Mouse (Mus musculus) spleen, adult 2 months (tissue): ENCODE data around the gene Stil.

Experiments used
- CTCF ChIP-seq: fragments of 200-500 bp; IDR thresholded peaks from 2 replicates; pipeline ENCODE4 v1.5.1; 2011; ENCODE audit warnings: mild to moderate bottlenecking, inconsistent platforms; ENCODE audit not compliant: insufficient read depth, insufficient read length, insufficient replicate concordance; ENCODE audit errors: extremely low read depth
- POLR2A ChIP-seq: fragments of 200-500 bp; IDR thresholded peaks from 2 replicates; pipeline ENCODE4 v1.6.1; 2011; ENCODE audit warnings: low read depth, low read length, inconsistent platforms

DNA sequence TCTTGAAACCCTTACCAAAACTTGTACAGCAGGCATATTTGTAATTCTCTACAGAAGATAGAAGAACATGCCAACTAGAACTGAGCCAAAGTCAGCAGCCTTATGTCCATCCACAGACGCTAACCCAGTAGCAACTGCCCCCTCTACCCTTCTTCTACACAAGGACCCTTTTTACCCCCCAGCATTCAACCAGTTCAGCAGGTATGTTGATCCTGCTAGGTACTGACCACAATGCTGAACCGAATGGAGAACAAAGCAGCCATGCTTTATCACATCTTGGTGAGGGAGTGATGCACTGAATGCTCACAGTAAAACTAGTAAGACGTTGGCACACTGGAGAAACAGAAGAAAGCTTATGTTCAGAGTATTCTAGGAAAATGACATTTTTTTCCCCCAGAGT, 45.7 kb downstream of the Stil start:
- TF ChIP-seq CTCF, result no peak
- no peak for TF ChIP-seq POLR2A
